Mouse (Mus musculus) stomach, postnatal 0 days (tissue): ENCODE results near the gene Fxn. TPM values are rescaled to one million over a fixed set of nuclear protein-coding genes. Genes with fewer than 3 reads are reported as not detected.

Experiments used
- ATAC-seq: fragments of 200-750 bp; cut with Nextera tagmentation; 2 replicates; pipeline ENCODE4 v1.8.0; 2017; ENCODE audit not compliant: low FRiP score, low TSS enrichment
- DNase-seq: peaks from one replicate; pipeline ENCODE4 v3.0.0-alpha.2; 2016; ENCODE audit warnings: low spot score
- H3K27ac ChIP-seq: fragments of 300-500 bp; sonication (generic); replicated peaks from 2 replicates; pipeline ENCODE4 v1.5.1; 2014; ENCODE audit warnings: mild to moderate bottlenecking, control low read depth
- H3K27me3 ChIP-seq: fragments of 300-500 bp; sonication (generic); 2 replicates; pipeline ENCODE4 v1.6.1; 2014; ENCODE audit warnings: low read length; ENCODE audit not compliant: control insufficient read depth, insufficient read depth
- H3K36me3 ChIP-seq: fragments of 300-500 bp; sonication (generic); 2 replicates; pipeline ENCODE4 v1.6.1; 2014; ENCODE audit warnings: low read length, mixed read lengths; ENCODE audit not compliant: control insufficient read depth, insufficient read depth
- H3K4me1 ChIP-seq: fragments of 300-500 bp; sonication (generic); replicated peaks from 2 replicates; pipeline ENCODE4 v1.6.1; 2014; ENCODE audit warnings: antibody characterized with exemption; ENCODE audit not compliant: control insufficient read depth, insufficient read depth
- H3K4me2 ChIP-seq: fragments of 300-500 bp; sonication (generic); replicated peaks from 2 replicates; pipeline ENCODE4 v1.6.1; 2014; ENCODE audit warnings: low read depth, mild to moderate bottlenecking, control low read depth, moderate library complexity
- H3K4me3 ChIP-seq: fragments of 300-500 bp; sonication (generic); 2 replicates; pipeline ENCODE4 v1.5.1; 2014; ENCODE audit warnings: low read depth, low read length, control low read depth
- H3K9ac ChIP-seq: fragments of 300-500 bp; sonication (generic); 2 replicates; pipeline ENCODE4 v1.6.1; 2014; ENCODE audit warnings: mild to moderate bottlenecking, low read length, control low read depth, mixed read lengths
- H3K9me3 ChIP-seq: fragments of 300-500 bp; sonication (generic); 2 replicates; pipeline ENCODE4 v1.6.1; 2016; ENCODE audit warnings: low read length; ENCODE audit not compliant: control insufficient read depth
- CTCF ChIP-seq: IDR thresholded peaks from 2 replicates; pipeline ENCODE4 v1.5.1; 2016; ENCODE audit warnings: antibody characterized with exemption, low read depth, mild to moderate bottlenecking, moderate library complexity
- EP300 ChIP-seq: optimal IDR thresholded peaks from 2 replicates; pipeline ENCODE3; 2016; ENCODE audit warnings: antibody characterized with exemption
- WGBS: fragments of 180-500 bp; shearing (Covaris S2); extraction: QIAGEN DNeasy Blood & Tissue Kit; methylation state at CpG from one replicate; pipeline ENCODE4 v1.1.7; 2014; 5-methylcytosine and 5-hydroxymethylcytosine counted together
- polyA plus RNA-seq: library from polyadenylated mRNA; unstranded; fragments of >200 nt; fragmentation: Nextera tagmentation; extraction: Ambion mirVana; gene quantifications from 2 replicates; pipeline ENCODE4 v1.2.1, GENCODE M21; 2015

Fxn gene
- polyA plus RNA-seq, 1 experiment from 2014 or later: 26.0 TPM

- Histone ChIP-seq H3K27me3 (0 out of 2 replicates have a peak, but pooled peaks cover 2% of the 10 kb centered on the region), H3K4me3 (no peak overlapping the region), H3K27ac (0 out of 2 replicates have a peak overlapping the region, but pooled peaks have one; percentile 13), H3K9me3 (no peaks in the 10 kb centered on the region), H3K9ac (no peak overlapping the region), H3K4me2 (peak overlapping the region; percentile 40), H3K36me3 (no peaks in the 10 kb centered on the region), H3K4me1 (no peaks in the 10 kb centered on the region)
- TF ChIP-seq EP300 (no peak), CTCF (no peak)
- WGBS: 7% methylated on average over 14 of the region's 14 CpGs
- no peak for ATAC-seq
- DNase-seq: no peak
Measured at GRCm38 (mm10) chr19:24220795-24221445, 59.5 kb downstream of the Fxn start.

- no peaks in the 10 kb centered on the region for H3K4me1 ChIP-seq
- H3K27ac ChIP-seq: no peak overlapping the region
- no peaks in the 10 kb centered on the region for H3K9me3 ChIP-seq
- 73% methylated on average over 9 of the region's 9 CpGs for WGBS
- H3K27me3 ChIP-seq: no peaks in the 10 kb centered on the region
- H3K36me3 ChIP-seq: no peaks in the 10 kb centered on the region
- no peak overlapping the region for H3K9ac ChIP-seq
- ATAC-seq (no peak), DNase-seq (no peak)
- H3K4me2 ChIP-seq: no peak overlapping the region
- TF ChIP-seq EP300 (no peak), CTCF (no peak)
- H3K4me3 ChIP-seq: no peak overlapping the region
Measured at GRCm38 (mm10) chr19:24219011-24219410, 61.4 kb downstream of the Fxn start.

- Histone ChIP-seq H3K9me3 (no peaks in the 10 kb centered on the region), H3K27me3 (no peaks in the 10 kb centered on the region), H3K4me3 (no peak overlapping the region), H3K27ac (no peak overlapping the region), H3K4me2 (no peak overlapping the region), H3K36me3 (no peaks in the 10 kb centered on the region), H3K4me1 (no peaks in the 10 kb centered on the region), H3K9ac (no peak overlapping the region)
- 55% methylated on average over 2 of the region's 2 CpGs for WGBS
- peak; percentile 65 for TF ChIP-seq CTCF
- no peak for TF ChIP-seq EP300
- ATAC-seq (no peak), DNase-seq (no peak)
Measured at GRCm38 (mm10) chr19:24218291-24218690, 62.1 kb downstream of the Fxn start.

- Histone ChIP-seq H3K9ac (no peak overlapping the region), H3K4me2 (no peak overlapping the region), H3K27me3 (no peaks in the 10 kb centered on the region), H3K36me3 (no peaks in the 10 kb centered on the region), H3K27ac (no peak overlapping the region), H3K9me3 (no peaks in the 10 kb centered on the region), H3K4me3 (no peak overlapping the region), H3K4me1 (no peaks in the 10 kb centered on the region)
- no peak for TF ChIP-seq CTCF
- TF ChIP-seq EP300: no peak
- ATAC-seq (no peak), DNase-seq (no peak)
Measured at GRCm38 (mm10) chr19:24217851-24218250, 62.6 kb downstream of the Fxn start.

GRCm38 (mm10) chr19:24216771-24217170 is 63.6 kb downstream of the Fxn start:
- ATAC-seq (no peak), DNase-seq (no peak)
- WGBS: 91% methylated on average over 9 of the region's 9 CpGs
- Histone ChIP-seq H3K27me3 (no peaks in the 10 kb centered on the region), H3K27ac (no peak overlapping the region), H3K4me3 (no peak overlapping the region), H3K9ac (no peak overlapping the region), H3K9me3 (no peaks in the 10 kb centered on the region), H3K4me2 (no peak overlapping the region), H3K4me1 (no peaks in the 10 kb centered on the region), H3K36me3 (no peaks in the 10 kb centered on the region)
- TF ChIP-seq EP300 (no peak), CTCF (no peak)

GRCm38 (mm10) chr19:24214939-24215338 is 65.5 kb downstream of the Fxn start:
- ATAC-seq: no peak

More at GRCm38 (mm10) chr19:24214939-24215338, 65.5 kb downstream of the Fxn start:
- WGBS: 74% methylated on average over 7 of the region's 7 CpGs
- H3K27me3 ChIP-seq: no peaks in the 10 kb centered on the region
- no peak overlapping the region for H3K4me2 ChIP-seq
- no peak overlapping the region for H3K9ac ChIP-seq
- DNase-seq: peak; percentile 62
- H3K4me1 ChIP-seq: no peaks in the 10 kb centered on the region
- H3K27ac ChIP-seq: no peak overlapping the region
- H3K9me3 ChIP-seq: no peaks in the 10 kb centered on the region
- TF ChIP-seq EP300: no peak
- peak; percentile 60 for TF ChIP-seq CTCF
- no peaks in the 10 kb centered on the region for H3K36me3 ChIP-seq
- H3K4me3 ChIP-seq: no peak overlapping the region
